Mouse (Mus musculus) mouse embryonic stem cell (cell line): ENCODE data around the gene Parp12.

Experiments used
- in situ Hi-C, 2 experiments: fragments of 300-500 bp; cut with MboI; formaldehyde crosslinking; loops; 1 replicate in 1 of 2; 3 replicates in 1 of 2; pipeline ENCODE4 v1.14.3; 2019 to 2020; ENCODE audit warnings: low sequenced_read_pairs in 2 of 2, low pct_unique_long_range_greater_than_20kb in 1 of 2, mixed read lengths in 1 of 2; ENCODE audit not compliant: unreplicated experiment in 1 of 2

Parp12 gene

GRCm38 (mm10) chr6:39117584-39118455 is at the start of gene Parp12:
Gene Parp12, minus strand, starts transcription at chr6:39118349.
- in situ Hi-C loops: no loop called here

DNA sequence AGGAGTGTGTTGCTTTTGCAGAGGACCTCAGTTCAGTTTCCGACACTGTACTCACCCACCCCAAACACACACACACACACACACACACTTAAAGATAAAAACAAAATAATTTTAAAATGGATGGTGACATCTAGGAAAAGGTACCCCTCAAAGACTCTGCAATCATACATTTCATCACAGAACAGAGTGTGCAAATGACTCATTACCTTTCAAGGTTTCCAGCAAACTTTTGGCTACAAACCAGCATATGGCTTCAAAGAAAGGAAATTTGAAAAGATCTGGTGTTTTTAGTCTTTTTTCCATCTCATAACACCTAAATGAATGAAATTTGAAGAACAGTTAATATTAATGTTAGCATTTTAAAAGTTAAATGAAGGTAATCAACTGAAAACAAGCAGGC is 46.7 kb upstream of the Parp12 start:
- in situ Hi-C loops: no loop called here

DNA sequence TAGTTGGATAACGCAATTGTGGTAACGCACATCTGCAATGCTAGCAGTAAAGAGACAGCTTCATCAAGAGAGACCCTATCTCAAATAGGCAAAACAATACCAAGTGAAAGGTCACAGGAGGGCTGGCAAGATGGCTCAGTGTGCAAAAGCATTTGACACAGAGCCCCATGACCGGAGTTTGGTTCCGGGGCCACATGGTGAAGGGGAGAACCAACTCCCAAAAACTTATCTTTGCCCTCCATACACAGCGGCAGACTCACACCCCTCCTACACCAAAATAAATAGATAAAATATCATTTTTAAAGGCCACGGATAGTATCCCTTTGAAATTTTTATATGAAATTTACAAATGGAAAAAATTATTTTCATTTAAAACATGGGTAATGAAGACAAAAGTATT is 43.8 kb upstream of the Parp12 start:
- in situ Hi-C loops: no loop called here

DNA sequence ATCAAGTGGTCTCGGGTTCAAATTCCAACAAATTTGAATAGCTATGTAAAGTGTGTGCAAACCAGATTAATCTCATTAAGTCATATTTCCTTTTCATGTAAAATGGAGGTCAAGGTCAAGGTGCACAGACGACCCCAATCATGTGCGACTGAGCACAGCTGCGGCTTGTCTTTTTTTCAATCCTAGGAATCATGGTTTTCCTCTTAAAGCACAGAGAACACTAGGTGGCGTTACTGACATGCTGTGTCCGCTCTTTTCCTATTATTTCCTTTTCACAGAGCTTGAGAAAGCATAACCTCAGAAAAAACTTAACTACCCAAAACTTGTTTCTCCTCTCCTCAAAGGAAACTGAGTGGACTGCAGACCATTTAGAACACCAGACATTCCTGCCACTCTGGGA is 27.9 kb upstream of the Parp12 start:
- in situ Hi-C loops: no loop called here

GRCm38 (mm10) chr6:39132556-39132955 is 14.4 kb upstream of the Parp12 start:
- in situ Hi-C loops: no loop called here

- in situ Hi-C loops: no loop called here
Measured at GRCm38 (mm10) chr6:39131480-39131879, 13.3 kb upstream of the Parp12 start.

DNA sequence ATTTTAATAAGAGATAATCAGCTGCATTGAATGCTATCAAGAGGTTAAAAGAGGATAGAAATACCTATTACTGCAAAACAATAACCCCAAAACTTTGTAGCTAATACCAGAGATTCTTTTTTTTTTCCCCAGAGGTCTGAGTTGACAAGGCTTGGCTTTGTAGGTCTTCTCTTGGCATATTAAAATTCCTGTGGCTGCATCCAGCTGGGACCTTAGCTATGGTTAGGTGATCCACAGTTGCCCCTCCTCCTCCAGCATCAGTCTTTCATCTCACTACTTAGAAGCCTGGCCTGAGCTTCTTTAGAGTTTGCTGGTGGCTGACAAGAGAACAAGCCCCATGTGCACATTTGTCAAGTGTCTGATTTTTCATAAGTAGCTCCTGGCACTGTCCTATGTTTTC is 6.6 kb upstream of the Parp12 start:
- in situ Hi-C loops: no loop called here

- in situ Hi-C loops: no loop called here
Measured at GRCm38 (mm10) chr6:39120685-39121084, 2.5 kb upstream of the Parp12 start.

- in situ Hi-C loops: no loop called here
Measured at GRCm38 (mm10) chr6:39118456-39118881, 320 bp upstream of the Parp12 start.

GRCm38 (mm10) chr6:39115438-39115837 is 2.7 kb downstream of the Parp12 start:
- in situ Hi-C loops: no loop called here

GRCm38 (mm10) chr6:39113141-39113540 is 5.0 kb downstream of the Parp12 start:
- in situ Hi-C loops: no loop called here

GRCm38 (mm10) chr6:39112701-39113100 is 5.4 kb downstream of the Parp12 start:
- in situ Hi-C loops: no loop called here

DNA sequence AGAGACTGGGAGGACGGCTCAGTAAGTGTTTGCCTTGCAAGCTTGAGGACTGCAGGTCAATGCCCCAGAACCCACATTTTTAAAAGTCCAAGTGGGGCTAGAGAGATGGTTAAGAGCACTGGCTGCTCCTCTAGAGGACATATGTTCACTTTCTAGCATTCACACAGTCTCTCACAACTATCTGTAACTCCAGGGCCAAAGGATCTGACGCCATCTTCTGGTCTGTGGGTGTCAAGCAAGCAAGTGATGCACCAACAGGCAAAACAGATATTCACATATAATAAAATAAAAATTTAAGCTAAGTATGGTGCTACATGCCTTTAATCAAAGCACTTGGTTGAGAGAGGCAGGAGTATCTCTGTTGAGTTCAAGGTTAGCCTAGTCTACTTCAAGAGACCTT is 11.3 kb downstream of the Parp12 start:
- in situ Hi-C loops: no loop called here

DNA sequence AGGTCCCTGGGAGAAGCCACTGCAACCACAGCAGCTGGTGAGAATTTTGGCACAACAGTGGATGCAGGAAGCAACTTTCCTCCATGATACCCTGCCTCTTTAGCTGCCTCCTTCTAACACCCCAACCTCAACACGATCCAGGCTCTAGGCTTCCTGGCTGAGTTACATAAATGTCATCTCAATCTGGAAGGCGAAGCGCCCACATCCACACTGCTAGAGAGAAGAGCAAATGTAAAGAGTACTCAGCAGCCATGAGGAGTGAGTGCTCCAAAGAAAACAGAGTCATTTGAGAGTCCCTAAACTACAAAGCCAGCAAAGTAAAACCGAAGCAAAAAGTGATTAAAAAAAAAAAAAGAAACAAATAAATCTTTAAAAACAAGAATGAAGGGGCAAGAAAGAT is 13.5 kb downstream of the Parp12 start:
- in situ Hi-C loops: no loop called here

DNA sequence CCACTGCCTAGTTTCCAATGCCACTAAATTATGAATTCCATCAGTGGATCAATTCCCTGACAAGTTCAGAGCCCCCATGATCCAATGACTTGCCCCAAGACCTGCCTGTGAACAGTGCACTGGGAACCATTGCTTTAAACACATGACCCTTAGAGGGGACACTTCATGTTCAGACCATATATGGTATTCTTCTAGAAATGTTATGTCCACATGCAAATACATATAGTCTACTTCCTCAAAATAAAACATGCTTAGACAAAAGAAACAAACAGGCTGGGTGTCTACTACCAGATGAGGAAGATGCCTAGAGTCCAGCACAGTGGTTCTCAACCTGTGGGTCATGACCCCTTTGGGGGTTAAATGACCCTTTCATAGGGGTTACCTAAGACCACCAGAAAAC is 41.7 kb downstream of the Parp12 start:
- in situ Hi-C loops: no loop called here

- in situ Hi-C loops: no loop called here
Measured at GRCm38 (mm10) chr6:39074186-39074585, 44.0 kb downstream of the Parp12 start.

DNA sequence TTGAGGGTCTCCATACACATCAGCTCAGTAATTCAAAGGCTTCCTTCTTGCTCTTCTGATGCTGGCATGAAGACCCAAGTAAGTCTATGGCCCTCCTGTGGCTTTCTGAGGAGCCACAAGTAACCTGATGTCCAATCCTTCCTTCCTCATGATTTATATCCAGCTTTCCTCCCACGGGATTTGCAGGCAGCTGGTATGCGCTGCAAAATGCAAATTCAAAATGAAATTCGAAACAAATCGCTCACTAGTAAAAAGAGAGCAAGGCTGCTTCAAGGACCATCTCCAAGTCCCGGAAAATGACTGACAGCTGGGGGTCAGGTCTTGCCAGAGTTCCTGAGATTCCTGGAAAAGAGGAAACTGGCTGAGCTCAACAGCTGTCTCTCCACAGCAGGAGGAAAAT is 45.5 kb downstream of the Parp12 start:
- in situ Hi-C loops: no loop called here

DNA sequence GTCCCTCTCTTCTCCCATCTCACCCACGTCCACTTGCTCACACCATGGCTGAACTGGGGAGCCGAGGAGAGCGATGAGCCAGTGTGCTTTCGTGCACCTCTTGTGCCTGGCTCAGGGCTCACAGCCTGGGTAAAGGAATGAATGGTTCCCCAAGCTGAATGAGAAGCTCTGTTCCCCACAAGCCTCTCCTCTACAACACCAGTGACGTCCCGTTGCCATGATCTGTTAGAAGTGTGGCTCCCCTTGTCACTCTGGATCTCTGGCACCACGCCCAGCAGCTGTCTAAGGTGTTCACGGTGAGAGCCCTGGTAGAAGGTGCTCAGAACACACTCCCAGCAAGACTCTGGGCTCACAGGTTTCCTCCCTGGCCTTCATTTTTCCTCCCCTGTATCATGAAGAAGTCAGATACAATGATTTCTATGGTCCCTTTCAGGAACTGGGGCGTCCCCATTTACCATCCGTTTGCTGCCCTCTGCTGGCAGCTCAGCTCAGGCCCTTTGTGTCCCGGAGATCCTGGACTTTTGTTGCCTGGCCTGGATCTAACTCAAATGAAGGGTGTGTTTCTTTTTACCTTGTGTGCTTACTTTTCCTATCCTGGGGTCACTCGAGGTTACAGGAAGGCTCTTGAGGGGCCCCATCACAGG is 51.1 kb downstream of the Parp12 start:
- in situ Hi-C loops: no loop called here

DNA sequence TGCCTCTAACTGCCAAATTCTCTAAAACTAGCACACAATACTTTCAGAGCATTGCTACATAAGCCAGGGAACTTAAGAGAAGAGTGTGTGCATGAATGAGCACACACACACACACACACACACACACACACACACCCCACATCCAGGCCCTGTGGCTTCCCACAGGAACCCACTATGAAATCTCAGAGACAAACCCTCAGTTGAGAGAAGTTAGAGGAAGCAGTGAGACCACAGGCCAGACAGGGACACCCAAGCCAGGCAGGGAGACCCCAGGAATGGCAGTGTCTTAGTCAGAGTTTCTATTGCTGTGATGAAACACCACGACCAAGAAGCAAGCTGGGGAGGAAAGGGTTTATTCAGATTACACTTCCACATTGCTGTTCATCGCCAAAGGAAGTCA is 54.6 kb downstream of the Parp12 start:
- in situ Hi-C loops: no loop called here

- in situ Hi-C loops: no loop called here
Measured at GRCm38 (mm10) chr6:39061180-39061579, 57.0 kb downstream of the Parp12 start.
